Mouse (Mus musculus) testis, adult 2 months (tissue): Measurements from ENCODE around the gene Klk7.

Source experiments
- CTCF ChIP-seq: fragments of 200-500 bp; IDR thresholded peaks from 2 replicates; pipeline ENCODE4 v1.5.1; 2012; ENCODE audit warnings: low read depth, mild to moderate bottlenecking, inconsistent platforms, low read length, moderate library complexity; ENCODE audit not compliant: control insufficient read depth, insufficient read depth, insufficient replicate concordance
- POLR2A ChIP-seq: fragments of 200-500 bp; IDR thresholded peaks from 2 replicates; pipeline ENCODE4 v1.6.1; 2012; ENCODE audit warnings: low read depth, mild to moderate bottlenecking, inconsistent platforms, low read length, moderate library complexity; ENCODE audit not compliant: control insufficient read depth

DNA sequence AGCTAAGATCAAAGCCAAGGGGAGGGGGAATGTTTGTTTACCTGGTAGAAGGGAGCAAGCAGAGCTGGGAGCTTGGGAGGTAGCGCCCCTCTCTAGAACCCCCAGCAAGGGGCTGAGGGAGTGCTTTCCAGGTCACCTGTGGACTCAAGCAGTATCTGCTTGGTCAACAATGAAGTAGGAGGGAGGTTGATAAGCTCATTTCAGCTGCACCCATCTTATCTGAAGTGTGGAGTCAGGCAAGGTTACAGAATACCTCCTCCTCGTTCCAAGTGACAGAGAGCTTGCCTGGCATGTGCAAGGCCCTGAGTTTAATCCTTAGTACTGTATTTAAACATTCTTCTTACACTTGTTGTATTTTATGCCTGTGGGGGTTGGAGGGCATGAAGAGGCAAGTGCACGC is 44.6 kb downstream of the Klk7 start:
- TF ChIP-seq CTCF (no peak), POLR2A (no peak)
